Mouse (Mus musculus): ENCODE data around the gene Fam131c.

DNA sequence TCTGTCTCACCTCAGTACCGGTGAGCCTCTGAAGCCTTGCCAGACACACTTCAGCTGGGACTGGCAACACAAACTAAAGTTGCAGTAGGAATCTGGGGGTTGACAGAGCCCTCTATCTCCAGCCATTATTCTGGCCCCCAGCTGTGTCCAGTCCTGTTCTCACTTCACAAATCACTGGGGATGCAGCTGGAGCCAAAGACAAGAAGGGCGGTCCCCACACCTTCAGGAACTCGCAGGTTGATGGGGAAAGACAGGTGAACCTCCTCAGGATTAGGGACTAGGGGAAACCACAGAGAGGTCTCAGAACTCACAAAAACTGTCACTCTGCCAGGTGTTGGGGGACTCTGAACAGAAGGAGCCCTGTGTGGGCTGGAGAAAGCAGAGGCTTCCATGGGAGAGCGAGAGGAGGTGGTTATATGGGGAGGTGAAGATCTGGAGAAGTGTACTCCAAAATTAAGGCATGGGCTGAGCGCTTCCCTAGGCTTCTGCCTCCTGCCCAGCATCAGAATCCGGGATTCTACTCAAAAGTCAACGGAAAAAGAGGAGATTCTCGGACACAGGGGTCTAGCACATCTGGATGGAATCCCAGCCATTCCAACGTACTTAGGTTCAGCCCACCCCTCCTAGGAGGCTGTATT is 52.3 kb downstream of the Fam131c start, which contains the start of gene Hspb7:
- TF ChIP-seq CTCF (conservative IDR thresholded peaks at IDR 0.05; ENCODE audit: insufficient read depth, insufficient read length, low read depth, low read length) (no peak), POLR2A (IDR thresholded peaks at IDR 0.05; ENCODE audit: low read depth, low read length) (no peak)

All from kidney, adult 2 months (tissue).